Mouse (Mus musculus): ENCODE measurements at regions not wholly inside any gene's neighbourhood (a gene's known extent, or its start where the extent isn't known, plus 50 kb on each side); places are given as distances from the start of the nearest gene placed in this dataset.

DNA sequence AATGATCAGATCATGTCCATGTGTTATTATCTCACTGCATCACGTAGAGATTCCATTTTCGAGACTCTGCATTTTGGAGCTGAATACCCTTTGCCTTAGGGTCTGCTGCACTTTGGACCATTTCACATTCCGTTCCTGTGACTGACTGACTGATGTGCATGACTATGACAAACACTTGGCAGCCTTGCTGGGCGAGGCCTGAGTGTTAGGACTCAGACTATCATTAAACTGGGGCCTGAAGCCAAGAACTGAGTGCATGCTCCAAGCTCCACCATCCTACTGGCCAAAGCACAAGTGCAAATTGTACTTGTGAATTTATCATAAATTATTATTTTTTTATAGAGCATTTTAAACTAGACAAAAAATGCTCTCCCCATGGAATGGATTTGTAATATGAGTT, 547.8 kb downstream of the Bckdhb start:
- TF ChIP-seq CTCF (IDR thresholded peaks at IDR 0.05): no peak
- no peak for TF ChIP-seq EP300 (IDR thresholded peaks at IDR 0.05)

Data from lung, postnatal 0 days (tissue).